Mouse (Mus musculus): ENCODE measurements around the gene Nipa2.

DNA sequence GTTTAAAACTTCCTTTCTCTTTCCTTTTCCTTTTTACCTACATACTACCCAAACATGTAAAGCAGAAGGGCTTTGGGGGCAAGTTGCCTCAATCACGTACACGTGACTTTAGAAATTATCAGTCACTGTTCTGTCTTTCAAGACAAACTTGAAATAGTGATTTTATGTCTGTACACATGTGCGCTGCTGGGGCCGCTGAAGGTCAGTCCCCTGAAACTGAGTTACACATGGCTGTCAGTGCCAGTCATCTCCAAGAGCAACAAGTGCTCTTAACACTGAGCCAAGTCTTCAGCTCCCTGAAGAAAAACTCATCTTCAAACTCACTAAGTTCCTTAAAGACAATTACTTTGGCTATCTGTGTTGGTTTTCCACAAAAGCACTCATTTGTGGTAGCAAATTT lies 4.4 kb downstream of the Nipa2 start:
- no peak for TF ChIP-seq CTCF (IDR thresholded peaks at IDR 0.05; ENCODE audit: control insufficient read depth, insufficient read depth, low read length)
- no peak for TF ChIP-seq POLR2A (IDR thresholded peaks at IDR 0.05; ENCODE audit: borderline replicate concordance, control insufficient read depth, low read depth, low read length)
